Mouse (Mus musculus): Measurements from ENCODE around the gene Tmem242. TPM values are rescaled to one million over a fixed set of nuclear protein-coding genes. Genes with fewer than 3 reads are reported as not detected.
A peak's percentile ranks its signal among the peaks of the same experiment; 100 is the strongest.

Gene Tmem242
- polyA plus RNA-seq, 1 experiment = not detected

GRCm38 (mm10) chr17:5419771-5420518 lies 20.1 kb downstream of the Tmem242 start:
- H3K4me1 ChIP-seq (ENCODE audit: control insufficient read depth, insufficient read depth, low read length) = peaks cover 18% of the 10 kb centered on the region
- no peak overlapping the region for H3K27ac ChIP-seq (ENCODE audit: insufficient read depth, low read depth, low read length)
- no peak overlapping the region for H3K4me3 ChIP-seq (ENCODE audit: insufficient read depth, low read depth, low read length)
- TF ChIP-seq CTCF (IDR thresholded peaks at IDR 0.05; ENCODE audit: insufficient read depth, low read depth, low read length) (no peak), POLR2A (IDR thresholded peaks at IDR 0.05; ENCODE audit: insufficient read depth, low read depth, low read length) (no peak)
- 78% methylated on average over 6 of the region's 6 CpGs for WGBS

- Histone ChIP-seq H3K4me3 (ENCODE audit: insufficient read depth, low read depth, low read length) (no peak overlapping the region), H3K27ac (ENCODE audit: insufficient read depth, low read depth, low read length) (no peak overlapping the region), H3K4me1 (ENCODE audit: control insufficient read depth, insufficient read depth, low read length) (peaks cover 13% of the 10 kb centered on the region)
- WGBS = 79% methylated on average over 9 of the region's 9 CpGs
- TF ChIP-seq CTCF (IDR thresholded peaks at IDR 0.05; ENCODE audit: insufficient read depth, low read depth, low read length) (no peak), POLR2A (IDR thresholded peaks at IDR 0.05; ENCODE audit: insufficient read depth, low read depth, low read length) (no peak)
These were observed 21.0 kb downstream of the Tmem242 start for GRCm38 (mm10) chr17:5419056-5419455.

- Histone ChIP-seq H3K4me3 (ENCODE audit: insufficient read depth, low read depth, low read length) (peak within 1 kb of the TSS; percentile 15), H3K27ac (ENCODE audit: insufficient read depth, low read depth, low read length) (peak within 1 kb of the TSS; percentile 7; the same call in 1 of the 2 replicates), H3K4me1 (ENCODE audit: control insufficient read depth, insufficient read depth, low read length) (peaks cover 7% of the 10 kb centered on the region)
- 70% methylated on average over 11 of the region's 11 CpGs for WGBS
- TF ChIP-seq CTCF (IDR thresholded peaks at IDR 0.05; ENCODE audit: insufficient read depth, low read depth, low read length) (no peak), POLR2A (IDR thresholded peaks at IDR 0.05; ENCODE audit: insufficient read depth, low read depth, low read length) (no peak)
These were observed 21.5 kb downstream of the Tmem242 start, which contains the start of gene Ldhal6b for GRCm38 (mm10) chr17:5418545-5418944. Gene Ldhal6b (minus strand): TSS chr17:5418767.

- H3K27ac ChIP-seq (ENCODE audit: insufficient read depth, low read depth, low read length) = no peak overlapping the region
- TF ChIP-seq POLR2A (IDR thresholded peaks at IDR 0.05; ENCODE audit: insufficient read depth, low read depth, low read length) = no peak
- TF ChIP-seq CTCF (IDR thresholded peaks at IDR 0.05; ENCODE audit: insufficient read depth, low read depth, low read length) = no peak
- peaks cover 11% of the 10 kb centered on the region for H3K4me1 ChIP-seq (ENCODE audit: control insufficient read depth, insufficient read depth, low read length)
- 94% methylated on average over 3 of the region's 3 CpGs for WGBS
- H3K4me3 ChIP-seq (ENCODE audit: insufficient read depth, low read depth, low read length) = no peak overlapping the region
These were observed 23.5 kb downstream of the Tmem242 start for GRCm38 (mm10) chr17:5416518-5416917.

- 93% methylated on average over 3 of the region's 3 CpGs for WGBS
- TF ChIP-seq CTCF (IDR thresholded peaks at IDR 0.05; ENCODE audit: insufficient read depth, low read depth, low read length) = no peak
- TF ChIP-seq POLR2A (IDR thresholded peaks at IDR 0.05; ENCODE audit: insufficient read depth, low read depth, low read length) = no peak
- Histone ChIP-seq H3K27ac (ENCODE audit: insufficient read depth, low read depth, low read length) (no peak overlapping the region), H3K4me3 (ENCODE audit: insufficient read depth, low read depth, low read length) (no peak overlapping the region), H3K4me1 (ENCODE audit: control insufficient read depth, insufficient read depth, low read length) (peaks cover 16% of the 10 kb centered on the region)
These were observed 26.0 kb downstream of the Tmem242 start for GRCm38 (mm10) chr17:5414041-5414440.

- Histone ChIP-seq H3K4me3 (ENCODE audit: insufficient read depth, low read depth, low read length) (no peak overlapping the region), H3K27ac (ENCODE audit: insufficient read depth, low read depth, low read length) (no peak overlapping the region), H3K4me1 (ENCODE audit: control insufficient read depth, insufficient read depth, low read length) (peaks cover 13% of the 10 kb centered on the region)
- WGBS = 96% methylated on average over 13 of the region's 13 CpGs
- TF ChIP-seq POLR2A (IDR thresholded peaks at IDR 0.05; ENCODE audit: insufficient read depth, low read depth, low read length) = no peak
- TF ChIP-seq CTCF (IDR thresholded peaks at IDR 0.05; ENCODE audit: insufficient read depth, low read depth, low read length) = no peak
These were observed 26.7 kb downstream of the Tmem242 start for GRCm38 (mm10) chr17:5413350-5413749.

GRCm38 (mm10) chr17:5412740-5413139 lies 27.3 kb downstream of the Tmem242 start:
- TF ChIP-seq CTCF (IDR thresholded peaks at IDR 0.05; ENCODE audit: insufficient read depth, low read depth, low read length) = no peak
- TF ChIP-seq POLR2A (IDR thresholded peaks at IDR 0.05; ENCODE audit: insufficient read depth, low read depth, low read length) = no peak
- no peak overlapping the region for H3K27ac ChIP-seq (ENCODE audit: insufficient read depth, low read depth, low read length)
- H3K4me1 ChIP-seq (ENCODE audit: control insufficient read depth, insufficient read depth, low read length) = peaks cover 11% of the 10 kb centered on the region
- no peak overlapping the region for H3K4me3 ChIP-seq (ENCODE audit: insufficient read depth, low read depth, low read length)
- WGBS = 89% methylated on average over 7 of the region's 7 CpGs

GRCm38 (mm10) chr17:5412301-5412700 lies 27.8 kb downstream of the Tmem242 start:
- 96% methylated on average over 8 of the region's 8 CpGs for WGBS
- Histone ChIP-seq H3K4me1 (ENCODE audit: control insufficient read depth, insufficient read depth, low read length) (peaks cover 11% of the 10 kb centered on the region), H3K4me3 (ENCODE audit: insufficient read depth, low read depth, low read length) (no peak overlapping the region), H3K27ac (ENCODE audit: insufficient read depth, low read depth, low read length) (no peak overlapping the region)
- TF ChIP-seq POLR2A (IDR thresholded peaks at IDR 0.05; ENCODE audit: insufficient read depth, low read depth, low read length) (no peak), CTCF (IDR thresholded peaks at IDR 0.05; ENCODE audit: insufficient read depth, low read depth, low read length) (no peak)

GRCm38 (mm10) chr17:5411205-5411604 lies 28.9 kb downstream of the Tmem242 start:
- 51% methylated on average over 17 of the region's 17 CpGs for WGBS
- H3K27ac ChIP-seq (ENCODE audit: insufficient read depth, low read depth, low read length) = no peak overlapping the region
- peaks cover 11% of the 10 kb centered on the region for H3K4me1 ChIP-seq (ENCODE audit: control insufficient read depth, insufficient read depth, low read length)
- no peak overlapping the region for H3K4me3 ChIP-seq (ENCODE audit: insufficient read depth, low read depth, low read length)
- TF ChIP-seq POLR2A (IDR thresholded peaks at IDR 0.05; ENCODE audit: insufficient read depth, low read depth, low read length) = no peak
- no peak for TF ChIP-seq CTCF (IDR thresholded peaks at IDR 0.05; ENCODE audit: insufficient read depth, low read depth, low read length)

Data from olfactory bulb, adult 2 months (tissue).